Mouse (Mus musculus) cerebellum, adult 9-10 months (tissue): ENCODE results near the gene Gtpbp1.

Source experiments
- DNase-seq: peaks from one replicate; pipeline ENCODE4 v3.0.0; 2022

The Gtpbp1 gene

GRCm38 (mm10) chr15:79727840-79728239 is 37.2 kb downstream of the Gtpbp1 start:
- no peak for DNase-seq

DNA sequence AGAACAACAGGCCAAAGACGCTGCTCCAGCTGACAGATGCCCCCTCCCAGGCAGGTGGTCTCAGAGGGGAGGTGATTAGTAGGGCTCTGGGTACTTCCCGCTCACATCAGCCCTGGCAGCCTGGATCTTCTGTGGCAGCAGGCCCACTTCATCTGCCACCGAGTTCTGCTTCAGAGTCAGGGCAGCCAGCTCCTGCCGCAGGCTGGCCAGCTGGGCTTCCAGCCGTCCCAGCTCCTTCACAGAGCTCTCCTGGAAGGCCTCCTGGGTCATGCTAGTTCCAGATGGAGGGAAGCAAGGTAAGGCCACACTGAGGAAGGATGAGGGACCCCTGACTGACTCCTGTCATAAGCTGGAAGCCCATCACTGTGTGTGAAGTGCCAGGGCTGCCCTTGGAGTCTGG is 37.7 kb downstream of the Gtpbp1 start:
- DNase-seq, result no peak

DNA sequence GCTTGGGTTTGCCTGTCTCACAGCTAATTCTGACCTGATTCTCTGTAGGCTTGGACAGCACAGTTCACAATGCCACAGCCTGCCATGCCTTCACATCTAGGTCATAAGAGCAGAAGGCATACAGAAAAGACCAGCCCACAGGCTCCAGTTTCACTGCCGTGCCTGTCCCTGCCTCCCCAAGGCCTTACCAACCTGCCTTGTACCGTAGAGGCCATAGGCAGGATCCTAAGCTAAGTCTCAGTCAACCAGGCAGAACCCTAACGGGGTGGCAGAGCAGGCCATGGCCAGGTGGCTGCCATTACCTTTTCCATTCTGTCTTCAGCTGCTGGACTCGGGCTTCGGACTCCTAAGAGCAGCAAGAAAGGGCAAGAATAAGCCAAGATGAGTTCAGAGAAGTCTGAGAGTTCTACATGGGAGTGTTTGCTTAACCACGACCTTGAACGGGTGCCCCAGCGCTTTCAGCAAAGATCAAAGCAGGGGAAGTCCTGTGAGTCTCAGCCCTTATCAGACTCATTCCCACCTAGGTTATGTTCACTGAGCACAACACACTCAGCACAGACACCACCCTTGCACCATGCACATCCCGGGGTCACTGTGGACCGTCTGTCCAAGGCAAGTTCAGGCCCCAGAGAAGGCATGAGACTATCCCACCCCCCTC is 38.2 kb downstream of the Gtpbp1 start:
- DNase-seq, result no peak

- no peak for DNase-seq
Observed at GRCm38 (mm10) chr15:79731554-79731953, 40.9 kb downstream of the Gtpbp1 start.

GRCm38 (mm10) chr15:79733192-79733591 is 42.5 kb downstream of the Gtpbp1 start:
- DNase-seq, result no peak

GRCm38 (mm10) chr15:79733640-79734039 is 43.0 kb downstream of the Gtpbp1 start:
- no peak for DNase-seq

DNA sequence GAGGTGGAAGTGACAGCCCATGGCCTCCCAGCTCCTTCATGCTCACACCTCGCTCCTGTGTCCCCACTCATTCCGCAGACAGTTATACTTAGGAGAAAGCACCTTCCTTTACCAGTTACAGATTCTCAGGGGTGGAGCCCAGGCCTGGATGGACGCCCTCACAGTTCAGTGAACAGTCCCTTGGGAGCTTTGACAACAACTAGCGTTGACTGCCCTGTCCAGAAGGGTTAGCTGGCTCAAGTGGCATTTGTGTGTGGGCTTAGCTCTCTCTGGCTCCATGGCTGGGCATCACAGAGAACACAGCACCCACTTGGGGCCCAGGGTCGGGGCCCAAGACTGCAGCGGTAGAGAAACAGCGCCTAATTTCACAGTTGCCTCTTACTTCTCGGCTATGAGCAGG is 43.7 kb downstream of the Gtpbp1 start:
- DNase-seq, result no peak

DNA sequence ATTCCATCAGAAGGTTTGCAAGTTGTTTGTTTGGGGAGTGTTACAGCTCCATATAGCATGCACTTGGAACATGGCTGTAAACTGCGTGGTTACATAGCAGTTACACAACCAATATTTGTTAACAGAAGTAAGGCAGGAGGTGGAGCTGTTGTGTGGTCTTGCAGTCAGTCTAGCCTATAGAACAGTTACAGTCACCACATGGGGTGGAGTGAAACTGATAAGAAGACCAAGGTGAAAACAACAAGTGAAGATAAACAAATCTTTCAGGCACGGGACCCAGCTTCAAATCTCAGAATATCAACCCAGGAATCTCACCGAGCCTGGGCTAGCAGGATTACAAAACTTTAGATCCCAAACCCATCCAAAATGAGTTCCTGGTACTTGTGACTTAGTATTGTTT is 50.1 kb downstream of the Gtpbp1 start:
- DNase-seq, result no peak

DNA sequence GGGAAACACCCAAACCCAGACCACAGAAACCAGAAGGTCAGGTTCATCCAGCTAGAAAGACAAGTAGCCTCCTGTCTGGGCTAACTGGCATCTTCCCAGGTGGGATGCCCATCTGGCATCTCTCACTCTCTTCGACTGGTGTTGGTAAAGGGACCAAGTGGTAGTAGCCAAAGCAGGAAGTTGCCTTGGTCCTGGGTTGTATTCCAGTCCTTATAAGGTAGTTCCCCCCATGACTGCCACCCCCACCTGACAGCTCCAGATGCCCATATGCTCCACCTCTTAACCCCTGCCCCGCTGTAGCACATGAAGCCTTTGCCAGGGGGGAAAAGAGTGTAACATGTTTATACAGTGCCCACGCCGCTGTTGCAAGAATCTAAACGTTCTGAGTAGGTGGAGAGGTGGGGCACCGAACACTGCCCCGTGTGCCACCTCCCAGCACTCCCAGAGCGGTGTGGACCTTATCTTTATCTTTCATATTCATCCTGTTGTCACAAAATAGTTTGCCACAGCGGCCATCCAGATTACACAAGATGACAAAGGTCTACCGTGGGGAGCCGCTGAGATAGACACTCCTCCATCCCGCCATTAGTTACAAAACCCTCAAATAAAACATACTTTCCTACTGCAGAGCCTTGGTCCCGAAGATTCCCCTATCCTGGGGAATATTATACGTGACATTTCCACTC is 50.7 kb downstream of the Gtpbp1 start:
- peak; percentile 71 for DNase-seq

- DNase-seq, result peak; percentile 94
Observed at GRCm38 (mm10) chr15:79741921-79742705, 51.5 kb downstream of the Gtpbp1 start, which contains the start of gene Sun2. TSS of gene Sun2 (minus strand) at chr15:79742536.

GRCm38 (mm10) chr15:79742706-79743023 is 52.0 kb downstream of the Gtpbp1 start:
- no peak for DNase-seq

DNA sequence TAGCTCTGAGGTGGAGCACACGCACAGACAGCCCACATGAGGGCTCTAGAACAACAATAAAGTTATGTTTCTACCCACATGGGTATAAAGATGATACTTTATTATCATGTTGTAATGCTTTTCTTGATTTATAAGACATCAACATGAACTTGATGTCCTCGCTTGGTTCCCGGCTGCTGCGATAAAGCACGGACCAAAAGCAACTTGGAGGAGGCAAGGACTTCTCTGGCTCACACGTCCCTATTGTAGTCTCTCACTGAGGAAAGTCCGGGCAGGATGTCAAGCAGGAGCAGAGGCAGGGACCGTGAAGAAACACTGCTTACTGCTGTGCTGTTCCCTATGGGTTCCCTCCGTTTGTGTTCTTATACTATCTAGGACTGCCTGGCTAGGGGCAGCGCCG is 53.4 kb downstream of the Gtpbp1 start:
- no peak for DNase-seq

DNA sequence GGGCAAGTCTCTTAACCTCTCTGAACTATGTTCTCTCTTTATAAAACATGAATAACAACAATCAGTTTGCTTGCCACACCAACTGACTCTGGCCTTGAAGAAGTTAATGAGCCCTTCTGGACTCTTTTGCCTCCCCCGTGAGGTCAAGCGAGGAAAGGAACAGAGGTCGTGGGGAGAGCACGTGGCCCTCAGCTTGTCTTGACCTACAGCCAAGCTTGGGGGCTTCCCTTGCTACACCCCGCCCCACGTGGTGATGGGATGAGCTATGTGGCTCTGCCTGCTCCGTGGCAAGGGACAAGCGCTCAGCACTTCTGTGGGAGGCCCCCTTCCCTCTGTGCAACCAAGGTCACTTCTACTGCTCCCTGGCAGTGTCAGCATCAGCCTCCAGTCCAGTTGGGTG is 54.1 kb downstream of the Gtpbp1 start:
- no peak for DNase-seq

DNA sequence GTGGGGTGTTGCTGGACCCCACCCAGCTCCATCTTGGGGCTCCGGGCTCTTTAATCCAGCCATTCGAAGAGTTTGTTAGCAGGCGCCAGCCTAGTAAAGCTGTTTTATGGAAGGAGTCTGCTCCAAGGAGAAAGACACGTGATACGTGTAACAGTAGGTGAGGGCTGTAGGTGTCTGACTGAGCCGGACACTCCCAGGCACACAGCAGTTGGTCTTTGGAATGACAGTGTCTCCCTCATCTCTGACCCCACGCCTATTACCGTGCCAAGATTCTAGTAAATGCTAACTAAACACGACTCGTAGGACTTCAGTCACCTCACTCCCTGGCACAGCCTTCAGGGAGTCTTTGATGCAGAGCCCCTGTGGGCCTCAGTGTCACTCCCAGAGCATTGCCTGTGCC is 54.7 kb downstream of the Gtpbp1 start:
- DNase-seq, result no peak

GRCm38 (mm10) chr15:79745883-79746282 is 55.2 kb downstream of the Gtpbp1 start:
- no peak for DNase-seq

GRCm38 (mm10) chr15:79747998-79748397 is 57.4 kb downstream of the Gtpbp1 start:
- no peak for DNase-seq

- no peak for DNase-seq
Observed at GRCm38 (mm10) chr15:79749162-79749561, 58.5 kb downstream of the Gtpbp1 start.

DNA sequence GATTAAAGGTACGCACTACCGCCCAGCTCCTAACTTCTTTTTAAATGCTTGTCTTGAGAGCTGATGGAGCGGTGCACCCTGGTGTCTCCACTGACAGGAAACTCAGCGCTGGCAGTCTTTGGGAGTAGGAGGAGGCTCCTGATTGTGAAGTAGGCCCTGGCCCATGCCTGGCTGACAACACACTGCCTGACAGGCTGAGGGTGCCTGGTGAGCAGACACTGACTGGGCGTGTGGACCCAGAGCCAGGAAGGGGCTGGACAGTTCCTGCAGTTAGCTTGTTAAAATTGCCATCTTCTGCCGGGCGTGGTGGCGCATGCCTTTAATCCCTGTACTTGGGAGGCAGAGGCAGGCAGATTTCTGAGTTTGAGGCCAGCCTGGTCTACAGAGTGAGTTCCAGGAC is 59.6 kb downstream of the Gtpbp1 start:
- DNase-seq, result no peak

DNA sequence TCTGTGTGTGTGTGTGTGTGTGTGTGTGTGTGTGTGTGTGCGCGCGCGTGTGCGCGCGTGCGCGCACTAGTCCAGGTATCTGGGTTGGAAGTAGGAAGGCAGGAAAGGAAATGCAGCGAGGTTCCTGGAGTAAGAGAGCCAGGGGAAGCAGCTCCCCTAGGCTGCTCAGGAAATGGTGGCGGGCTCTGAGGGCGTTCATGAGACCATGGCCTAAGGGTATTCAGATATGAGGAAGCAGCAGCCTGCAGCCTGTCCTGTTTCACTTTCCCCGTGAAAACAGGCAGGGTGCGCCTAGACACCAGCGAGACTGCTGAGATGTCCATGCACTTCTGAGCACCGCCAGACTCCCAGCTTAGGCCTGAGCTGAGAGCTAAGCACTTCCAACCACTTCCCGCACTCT is 61.1 kb downstream of the Gtpbp1 start:
- DNase-seq, result no peak

GRCm38 (mm10) chr15:79752742-79753419 is 62.2 kb downstream of the Gtpbp1 start:
- peak; percentile 86 for DNase-seq

- DNase-seq, result no peak
Observed at GRCm38 (mm10) chr15:79753420-79753752, 62.7 kb downstream of the Gtpbp1 start.

GRCm38 (mm10) chr15:79753873-79754272 is 63.2 kb downstream of the Gtpbp1 start:
- no peak for DNase-seq

DNA sequence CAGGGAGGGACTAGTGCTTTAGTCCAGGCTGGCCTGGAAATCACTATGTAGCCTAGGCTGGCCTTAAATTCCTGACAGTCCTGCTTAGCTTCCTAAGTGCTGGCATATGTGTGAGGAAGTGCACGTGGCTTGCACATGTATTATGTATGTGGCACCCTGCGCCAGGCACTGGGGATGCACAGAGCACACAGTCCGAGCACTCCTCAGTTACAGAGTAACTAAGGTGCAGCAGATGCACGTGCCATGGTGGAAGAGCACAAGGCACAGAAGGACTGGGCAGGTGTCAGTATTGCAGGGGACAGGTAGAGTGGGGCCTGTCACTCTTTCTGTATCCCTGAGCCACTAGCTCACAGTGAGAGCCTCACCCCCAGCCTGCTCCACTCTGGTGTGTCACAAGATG is 64.5 kb downstream of the Gtpbp1 start:
- DNase-seq, result no peak
